20 mouse cellular contexts compared by ENCODE assay signal in genomic region chr1:69533048-69533447, GRCm38 (mm10).
DNase-seq lines count a peak whose midpoint lies in the region; ATAC-seq lines count a peak whose summit lies in the region.
"Had no signal": no experiment of that assay in that cellular context is flagged by ENCODE, and none has a peak within 500 bp of the region (broad histone marks: within the 10 kb centered on the region; RNA-seq: fewer than 3 reads in every experiment).

No protein-coding gene starts in this region.

- WGBS in midbrain, embryonic 10.5 days: 94% methylated on average over 10 of the region's 10 CpGs

- H3K27me3 ChIP-seq in midbrain, embryonic 10.5 days (ENCODE audit: low read depth, poor library complexity, severe bottlenecking): no peaks in the 10 kb centered on the region
- H3K27me3 ChIP-seq: embryonic facial prominence, embryonic 12.5 days; forebrain, embryonic 12.5 days had no signal

- no peaks in the 10 kb centered on the region for H3K9me3 ChIP-seq in midbrain, embryonic 10.5 days (replicated peaks)
- H3K9me3 ChIP-seq: embryonic facial prominence, embryonic 10.5 days; embryonic facial prominence, embryonic 12.5 days; forebrain, embryonic 10.5 days; forebrain, embryonic 12.5 days had no signal

- no peak overlapping the region for H3K4me3 ChIP-seq in midbrain, embryonic 10.5 days
- H3K4me3 ChIP-seq: embryonic facial prominence, embryonic 10.5 days; embryonic facial prominence, embryonic 12.5 days; erythroblast, embryonic 14.5 days; forebrain, embryonic 10.5 days; forebrain, embryonic 12.5 days had no signal

- no peaks in the 10 kb centered on the region for H3K4me1 ChIP-seq in midbrain, embryonic 10.5 days
- H3K4me1 ChIP-seq: embryonic facial prominence, embryonic 10.5 days; embryonic facial prominence, embryonic 12.5 days; forebrain, embryonic 12.5 days had no signal

- peak; percentile 66 for DNase-seq in induced T-regulatory cell, adult 2 months (ENCODE audit: low read depth)
- DNase-seq in kidney, postnatal 25 days: no peak
- no peak for DNase-seq in ovary, postnatal 36 days (ENCODE audit: low spot score)
- DNase-seq in midbrain, embryonic 10.5 days (ENCODE audit: low spot score): no peak
- DNase-seq: adrenal gland, adult 8-10 months; adrenal gland, postnatal 14 days; adrenal gland, postnatal 36 days; cerebellum, adult 11-12 months; cerebellum, adult 2 months; cerebellum, adult 9-10 months; cerebellum, postnatal 10 days; cerebellum, postnatal 25 days had no signal

- no peaks in the 10 kb centered on the region for H3K36me3 ChIP-seq in midbrain, embryonic 10.5 days
- H3K36me3 ChIP-seq: embryonic facial prominence, embryonic 10.5 days; embryonic facial prominence, embryonic 12.5 days; forebrain, embryonic 10.5 days; forebrain, embryonic 12.5 days had no signal

- ATAC-seq in CD4-positive, CD25-positive, alpha-beta regulatory T cell, adult 4 months: peak; percentile 56
- ATAC-seq: forebrain, embryonic 14.5 days; forebrain, embryonic 16.5 days had no signal

- no peak overlapping the region for H3K27ac ChIP-seq in midbrain, embryonic 10.5 days (replicated peaks)
- H3K27ac ChIP-seq: embryonic facial prominence, embryonic 10.5 days; embryonic facial prominence, embryonic 12.5 days; forebrain, embryonic 10.5 days; forebrain, embryonic 12.5 days had no signal
